Mouse (Mus musculus) left cerebral cortex, adult 18-20 months (tissue): ENCODE data around the gene Gm16430. TPM values are rescaled to one million over a fixed set of nuclear protein-coding genes. Genes with fewer than 3 reads are reported as not detected.
"Not testable (repeated sequence)": the region's sequence is repeated elsewhere in the genome, so short reads cannot be mapped to it uniquely, and the experiment has no call there.

Experiments used
- DNase-seq, 2 experiments: peaks; one replicate each; pipeline ENCODE4 v3.0.0; 2021 to 2022; ENCODE audit warnings: low spot score in 2 of 2, mixed read lengths in 1 of 2
- long read RNA-seq, 2 experiments: library from polyadenylated mRNA; stranded (forward); transcript quantifications; one replicate each; pipeline ENCODE4 v2.0.0; 2021
- total RNA-seq, 2 experiments: library from RNA; stranded (reverse); gene quantifications; 2 replicates each; pipeline ENCODE4 v1.2.3; 2021

The Gm16430 gene
- not detected for total RNA-seq
- long read RNA-seq, experiment 1, result 0 reads
- long read RNA-seq, experiment 2, result 0 reads

GRCm38 (mm10) chrX:54621911-54622310, at the start of gene Gm16430:
TSS of gene Gm16430 (plus strand) at chrX:54622211.
- not testable (repeated sequence) for DNase-seq

Other genes with a start within 250 kb of the Gm16430 start
- not detected for gene Gm16405, start 91.0 kb upstream of the Gm16430 start, total RNA-seq